Mouse (Mus musculus) myocyte (in vitro differentiated cells): ENCODE measurements around the gene Cpne2. TPM values are rescaled to one million over a fixed set of nuclear protein-coding genes. Genes with fewer than 3 reads are reported as not detected.

Experiments used
- H3K27me3 ChIP-seq: one replicate; pipeline ENCODE4 v1.6.1; 2011; ENCODE audit not compliant: control insufficient read depth, insufficient read depth, insufficient read length
- H3K36me3 ChIP-seq: one replicate; pipeline ENCODE4 v1.6.1; 2011; ENCODE audit not compliant: control insufficient read depth, insufficient read depth
- H3K4me2 ChIP-seq: one replicate; pipeline ENCODE4 v1.6.1; 2011; ENCODE audit warnings: low read depth, control low read depth
- H3K4me3 ChIP-seq: one replicate; pipeline ENCODE4 v1.5.1; 2011; ENCODE audit warnings: mild to moderate bottlenecking, control low read depth, moderate library complexity
- H3K79me2 ChIP-seq: one replicate; pipeline ENCODE4 v1.6.1; 2011; ENCODE audit not compliant: control insufficient read depth, insufficient read depth
- H3ac ChIP-seq: one replicate; pipeline ENCODE4 v1.6.1; 2011; ENCODE audit not compliant: control insufficient read depth, insufficient read length
- CEBPB ChIP-seq: IDR thresholded peaks from 2 replicates; pipeline ENCODE4 v1.6.1; 2011; ENCODE audit warnings: mild to moderate bottlenecking, moderate library complexity; ENCODE audit not compliant: poor library complexity, insufficient read depth, severe bottlenecking
- E2F4 ChIP-seq: IDR thresholded peaks from one replicate; pipeline ENCODE4 v1.6.1; 2011; ENCODE audit warnings: mild to moderate bottlenecking, control low read depth, moderate library complexity; ENCODE audit not compliant: insufficient read depth
- MAX ChIP-seq: IDR thresholded peaks from one replicate; pipeline ENCODE4 v1.6.1; 2011; ENCODE audit warnings: low read depth, mild to moderate bottlenecking, control low read depth
- MYOD1 ChIP-seq, 3 experiments: IDR thresholded peaks; one replicate each; pipeline ENCODE4 v1.6.1; 2011; ENCODE audit warnings: control low read depth in 2 of 3, low read depth in 2 of 3, mild to moderate bottlenecking in 2 of 3, moderate library complexity in 1 of 3; ENCODE audit not compliant: insufficient read length in 2 of 3, control insufficient read depth in 1 of 3
- MYOG ChIP-seq, 3 experiments: IDR thresholded peaks; one replicate each; pipeline ENCODE4 v1.6.1; 2011; ENCODE audit warnings: control low read depth in 2 of 3, low read depth in 2 of 3, mild to moderate bottlenecking in 2 of 3; ENCODE audit not compliant: insufficient read length in 2 of 3, control insufficient read depth in 1 of 3, insufficient read depth in 1 of 3
- POLR2A ChIP-seq: IDR thresholded peaks from one replicate; pipeline ENCODE4 v1.6.1; 2011; ENCODE audit warnings: low read depth, mild to moderate bottlenecking, control low read depth, moderate library complexity; ENCODE audit not compliant: insufficient read length
- POLR2AphosphoS2 ChIP-seq: IDR thresholded peaks from one replicate; pipeline ENCODE4 v1.6.1; 2011; ENCODE audit warnings: low read depth, control low read depth; ENCODE audit not compliant: insufficient read length
- REST ChIP-seq: IDR thresholded peaks from one replicate; pipeline ENCODE4 v1.6.1; 2011; ENCODE audit warnings: mild to moderate bottlenecking, control low read depth, moderate library complexity; ENCODE audit not compliant: insufficient read depth, insufficient read length
- SRF ChIP-seq: IDR thresholded peaks from one replicate; pipeline ENCODE4 v1.6.1; 2011; ENCODE audit warnings: low read depth; ENCODE audit not compliant: control insufficient read depth, insufficient read length
- TCF12 ChIP-seq: IDR thresholded peaks from one replicate; pipeline ENCODE4 v1.6.1; 2011; ENCODE audit warnings: mild to moderate bottlenecking, control low read depth; ENCODE audit not compliant: poor library complexity, insufficient read depth, severe bottlenecking
- TCF3 ChIP-seq: IDR thresholded peaks from one replicate; pipeline ENCODE4 v1.6.1; 2011; ENCODE audit warnings: low read depth, control low read depth; ENCODE audit not compliant: insufficient read length
- USF1 ChIP-seq: IDR thresholded peaks from one replicate; pipeline ENCODE4 v1.6.1; 2011; ENCODE audit warnings: low read depth, mild to moderate bottlenecking, control low read depth, moderate library complexity
- polyA plus RNA-seq: library from polyadenylated mRNA; unstranded; fragments of >200 nt; fragmentation: generic; extraction: Trizol; gene quantifications from one replicate; pipeline ENCODE4 v1.2.1, GENCODE M21; 2012; ENCODE audit warnings: missing spikeins

Gene Cpne2
- polyA plus RNA-seq, 1 experiment = 20.4 TPM

DNA sequence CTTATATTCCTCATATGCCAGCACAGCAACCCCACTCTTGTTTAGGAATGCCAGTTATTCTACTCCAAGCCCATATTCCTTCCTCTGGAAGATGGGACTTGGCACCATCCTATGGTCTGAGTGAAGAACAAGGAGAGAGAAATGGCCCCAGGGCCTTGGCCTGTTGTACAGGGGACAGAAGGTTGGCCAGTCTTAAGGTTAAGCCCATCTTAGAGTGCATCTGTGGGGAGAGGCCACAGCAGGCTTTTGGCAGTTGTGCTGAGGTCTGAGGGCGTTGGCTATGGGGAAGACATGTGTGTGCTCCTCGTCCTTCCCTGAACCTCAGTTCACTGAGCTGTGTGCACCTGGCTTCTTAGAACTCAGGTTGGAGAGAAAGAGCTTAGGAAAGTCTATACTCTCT lies 19.9 kb downstream of the Cpne2 start:
- Histone ChIP-seq H3K79me2 (no peaks in the 10 kb centered on the region), H3K4me2 (no peak overlapping the region), H3K27me3 (no peaks in the 10 kb centered on the region), H3K36me3 (no peaks in the 10 kb centered on the region), H3ac (no peak overlapping the region), H3K4me3 (no peak overlapping the region)
- TF ChIP-seq MYOD1 (IDR thresholded peaks at IDR 0.05; ENCODE audit: control insufficient read depth in 1 of 3, insufficient read length in 2 of 3, low read depth in 2 of 3) = peak in 1 of 3 experiments; percentile 49
- no peak for TF ChIP-seq TCF3
- no peak for TF ChIP-seq E2F4
- peak in 2 of 3 experiments; percentile 46 to 68 for TF ChIP-seq MYOG (IDR thresholded peaks at IDR 0.05; ENCODE audit: control insufficient read depth in 1 of 3, insufficient read depth in 1 of 3, insufficient read length in 2 of 3, low read depth in 2 of 3)
- no peak for TF ChIP-seq SRF
- no peak for TF ChIP-seq POLR2A

DNA sequence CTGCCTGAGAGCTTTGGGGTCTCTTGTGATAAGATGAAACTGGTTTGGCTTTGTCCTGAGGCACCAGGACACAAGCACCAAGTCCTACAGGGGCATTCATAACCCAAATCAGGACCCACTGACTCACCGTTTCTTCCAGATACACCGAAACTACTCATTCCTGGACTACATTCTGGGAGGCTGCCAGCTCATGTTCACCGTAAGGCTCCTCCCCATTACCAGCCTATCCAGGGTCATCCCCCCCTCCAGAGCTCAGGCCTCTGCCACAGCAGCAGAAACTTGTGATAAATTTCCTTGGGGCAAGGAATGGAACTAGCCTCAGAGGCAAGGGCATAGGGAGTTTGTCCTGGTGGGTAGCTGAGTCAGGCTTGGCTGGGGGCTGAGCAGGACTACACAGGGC lies 24.5 kb downstream of the Cpne2 start:
- Histone ChIP-seq H3K79me2 (no peaks in the 10 kb centered on the region), H3K4me3 (no peak overlapping the region), H3K4me2 (no peak overlapping the region), H3K27me3 (no peaks in the 10 kb centered on the region), H3K36me3 (no peaks in the 10 kb centered on the region), H3ac (no peak overlapping the region)
- TF ChIP-seq CEBPB (no peak), POLR2A (no peak), E2F4 (no peak), TCF12 (no peak), POLR2AphosphoS2 (no peak), MYOG (IDR thresholded peaks at IDR 0.05; ENCODE audit: control insufficient read depth in 1 of 3, insufficient read depth in 1 of 3, insufficient read length in 2 of 3, low read depth in 2 of 3) (no peak), USF1 (no peak), MYOD1 (IDR thresholded peaks at IDR 0.05; ENCODE audit: control insufficient read depth in 1 of 3, insufficient read length in 2 of 3, low read depth in 2 of 3) (no peak), MAX (no peak), REST (no peak), TCF3 (no peak), SRF (no peak)

- H3K4me2 ChIP-seq = no peak overlapping the region
- TF ChIP-seq TCF3 (no peak), TCF12 (no peak), USF1 (no peak), SRF (no peak), POLR2A (no peak), POLR2AphosphoS2 (no peak), REST (no peak), MYOD1 (IDR thresholded peaks at IDR 0.05; ENCODE audit: control insufficient read depth in 1 of 3, insufficient read length in 2 of 3, low read depth in 2 of 3) (no peak), E2F4 (no peak), CEBPB (no peak), MAX (no peak)
- H3K79me2 ChIP-seq = no peaks in the 10 kb centered on the region
- H3K4me3 ChIP-seq = no peak overlapping the region
- no peaks in the 10 kb centered on the region for H3K36me3 ChIP-seq
- no peaks in the 10 kb centered on the region for H3K27me3 ChIP-seq
- no peak overlapping the region for H3ac ChIP-seq
Measured at GRCm38 (mm10) chr8:94561256-94561655, 28.5 kb downstream of the Cpne2 start.

DNA sequence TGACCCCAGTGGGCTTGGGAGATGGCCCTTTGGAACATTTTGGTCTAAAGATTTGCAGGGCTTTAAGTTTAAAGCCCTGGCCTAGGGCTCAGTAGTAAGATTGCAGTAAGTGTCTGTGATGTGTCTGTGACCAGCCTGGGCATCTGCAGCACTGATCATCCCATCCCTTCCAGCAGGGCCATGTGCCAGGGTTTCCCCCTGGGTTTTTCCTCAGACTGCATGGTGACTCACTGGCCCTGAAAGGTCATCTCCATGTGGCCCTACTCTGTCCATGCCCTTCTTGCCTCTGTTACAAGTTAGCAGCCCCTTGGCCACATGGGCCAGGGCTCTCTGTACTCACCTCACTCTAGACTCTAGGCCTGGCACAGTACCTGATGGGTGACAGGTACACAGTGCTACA lies 31.6 kb downstream of the Cpne2 start:
- Histone ChIP-seq H3K4me3 (no peak overlapping the region), H3K4me2 (no peak overlapping the region), H3K36me3 (no peaks in the 10 kb centered on the region), H3K27me3 (no peaks in the 10 kb centered on the region), H3ac (no peak overlapping the region), H3K79me2 (no peaks in the 10 kb centered on the region)
- TF ChIP-seq E2F4 (no peak), TCF3 (no peak), POLR2A (no peak)

DNA sequence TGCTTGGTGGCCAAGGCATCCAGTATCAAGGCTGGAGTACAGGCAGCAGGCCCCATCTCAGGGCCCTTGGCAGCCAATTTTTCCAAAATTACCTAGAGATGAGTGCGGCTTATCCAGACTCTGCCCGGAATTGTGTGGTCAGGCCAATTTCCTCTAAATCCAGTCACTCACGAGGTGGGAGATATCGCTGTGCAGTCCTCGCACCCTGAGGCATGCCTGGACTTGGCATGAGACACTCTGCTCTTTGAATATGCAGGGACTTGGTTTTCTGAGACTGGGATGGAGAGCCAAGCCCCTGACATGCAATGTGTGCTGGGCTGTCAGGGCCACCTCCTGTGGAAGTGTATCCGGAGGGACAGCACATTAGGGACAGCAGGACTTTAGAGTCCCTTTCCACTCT lies 33.2 kb downstream of the Cpne2 start:
- no peaks in the 10 kb centered on the region for H3K36me3 ChIP-seq
- H3ac ChIP-seq = no peak overlapping the region
- H3K27me3 ChIP-seq = no peaks in the 10 kb centered on the region
- no peak overlapping the region for H3K4me3 ChIP-seq
- no peak overlapping the region for H3K4me2 ChIP-seq
- no peaks in the 10 kb centered on the region for H3K79me2 ChIP-seq
- TF ChIP-seq MYOD1 (IDR thresholded peaks at IDR 0.05; ENCODE audit: control insufficient read depth in 1 of 3, insufficient read length in 2 of 3, low read depth in 2 of 3) (no peak), TCF3 (no peak), MYOG (IDR thresholded peaks at IDR 0.05; ENCODE audit: control insufficient read depth in 1 of 3, insufficient read depth in 1 of 3, insufficient read length in 2 of 3, low read depth in 2 of 3) (no peak), REST (no peak), SRF (no peak), MAX (no peak), POLR2A (no peak), POLR2AphosphoS2 (no peak), CEBPB (no peak), E2F4 (no peak), TCF12 (no peak), USF1 (no peak)
